Mouse (Mus musculus) C3H10T1/2 (cell line): Measurements from ENCODE around the gene Gm20403. TPM values are rescaled to one million over a fixed set of nuclear protein-coding genes. Genes with fewer than 3 reads are reported as not detected.

Experiments
- polyA plus RNA-seq, 2 experiments: library from polyadenylated mRNA; unstranded; fragments of >200 nt; fragmentation: generic; extraction: Trizol; gene quantifications; one replicate each; pipeline ENCODE4 v1.2.1; 2012; ENCODE audit warnings: missing spikeins in 2 of 2

Gene Gm20403
- polyA plus RNA-seq = not detected

GRCm38 (mm10) chr12:54986052-54986717 lies at the start of gene Gm20403:
Gm20403 (minus strand) TSS chr12:54986529.

GRCm38 (mm10) chr12:55013626-55014398 lies 27.5 kb upstream of the Gm20403 start, which contains the start of gene Baz1a:
Baz1a (minus strand) TSS chr12:55014348.

Other genes starting within 250 kb of the Gm20403 start
- 10 to 100 TPM in 1 of 2 experiments, 1 to 10 TPM in 1; 3.1 to 39.0 TPM for gene Snx6, start 190.8 kb downstream of the Gm20403 start, polyA plus RNA-seq
- gene Cfl2, start 123.7 kb downstream of the Gm20403 start, polyA plus RNA-seq = 10 to 100 TPM; 11.4 to 31.2 TPM
- gene Baz1a, start 27.8 kb upstream of the Gm20403 start, polyA plus RNA-seq = 1 to 10 TPM; 1.6 to 2.1 TPM
- 1 to 10 TPM in 1 of 2 experiments, under 1 TPM in 1; 0.39 to 4.2 TPM for gene 2700097O09Rik, start 93.6 kb upstream of the Gm20403 start, polyA plus RNA-seq
- gene Srp54a, start 93.7 kb upstream of the Gm20403 start, polyA plus RNA-seq = 1 to 10 TPM in 1 of 2 experiments, under 1 TPM in 1; 0.78 to 6.1 TPM
- gene Fam177a, start 137.9 kb upstream of the Gm20403 start, polyA plus RNA-seq = 1 to 10 TPM; 4.5 to 7.2 TPM
- 1 to 10 TPM in 1 of 2 experiments, under 1 TPM in 1; 0.41 to 9.4 TPM for gene Srp54b, start 168.6 kb upstream of the Gm20403 start, polyA plus RNA-seq
- not detected for gene 1700047I17Rik2, start 213.1 kb upstream of the Gm20403 start, polyA plus RNA-seq
- 10 to 100 TPM in 1 of 2 experiments, under 1 TPM in 1; 0.94 to 10.6 TPM for gene Srp54c, start 243.6 kb upstream of the Gm20403 start, polyA plus RNA-seq